In the genomic region with DNA sequence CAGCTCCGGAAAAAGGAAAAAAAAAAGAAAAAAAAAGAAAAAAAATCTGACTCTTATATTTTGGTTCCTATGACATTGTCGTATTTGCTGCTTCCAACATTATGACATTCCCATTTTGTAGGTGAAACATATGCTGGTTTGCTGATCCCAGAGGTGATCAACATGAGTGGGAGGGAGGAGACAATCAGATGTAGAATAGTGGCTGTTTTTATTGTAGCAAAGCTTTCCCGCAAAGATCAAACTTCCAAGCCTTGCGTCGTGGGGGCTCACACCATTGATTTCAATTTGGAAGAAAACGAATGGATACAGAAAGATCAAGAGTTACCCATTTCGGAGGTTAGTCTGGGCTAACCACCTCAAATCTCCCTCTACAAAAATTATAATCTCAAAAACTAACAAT, we compare ENCODE assay signal across 8 mouse cellular contexts. TPM values are rescaled to one million over a fixed set of nuclear protein-coding genes. Genes with fewer than 3 reads are reported as not detected.
A peak's percentile ranks its signal among the peaks of the same experiment; 100 is the strongest.
DNase-seq lines count a peak whose midpoint lies in the region; ATAC-seq and TF ChIP-seq lines count a peak whose summit lies in the region.
"Had no signal": no experiment of that assay in that cellular context is flagged by ENCODE, and none has a peak within 500 bp of the region (broad histone marks: within the 10 kb centered on the region; RNA-seq: fewer than 3 reads in every experiment).

No protein-coding gene starts in this region.

- no peak overlapping the region; the same call in 1 of the 2 replicates for H3K9ac ChIP-seq in liver, adult 2 months (ENCODE audit: low read depth, low read length)
- H3K9ac ChIP-seq in intestine, postnatal 0 days (ENCODE audit: low read depth, low read length) = peak overlapping the region; percentile 50
- H3K9ac ChIP-seq in neural tube, embryonic 14.5 days (replicated peaks; ENCODE audit: low read depth, low read length) = peak overlapping the region; percentile 58

- no peaks in the 10 kb centered on the region for H3K36me3 ChIP-seq in liver, adult 2 months (ENCODE audit: control insufficient read depth, insufficient read depth, low read length)
- H3K36me3 ChIP-seq in intestine, postnatal 0 days (ENCODE audit: control insufficient read depth, insufficient read depth) = no peaks in the 10 kb centered on the region
- H3K36me3 ChIP-seq in neural tube, embryonic 14.5 days (ENCODE audit: control insufficient read depth, insufficient read depth, low read length) = no peaks in the 10 kb centered on the region

- peak overlapping the region; percentile 40 for H3K4me3 ChIP-seq in liver, adult 2 months (ENCODE audit: insufficient read depth, low read depth, low read length)
- H3K4me3 ChIP-seq in embryonic fibroblast, embryonic 13.5 days (ENCODE audit: insufficient read depth, low read length) = peak overlapping the region; percentile 65
- peak overlapping the region; percentile 50 for H3K4me3 ChIP-seq in intestine, postnatal 0 days (ENCODE audit: low read depth, low read length)
- peak overlapping the region; percentile 47 for H3K4me3 ChIP-seq in neural tube, embryonic 14.5 days (ENCODE audit: low read depth, low read length)

- 32% methylated on average over 7 of the region's 7 CpGs for WGBS in liver, adult 2 months
- 21% methylated on average over 7 of the region's 7 CpGs for WGBS in intestine, postnatal 0 days
- WGBS in neural tube, embryonic 14.5 days = 19% methylated on average over 7 of the region's 7 CpGs

- no peaks in the 10 kb centered on the region for H3K9me3 ChIP-seq in intestine, postnatal 0 days (ENCODE audit: control insufficient read depth)
- H3K9me3 ChIP-seq in neural tube, embryonic 14.5 days (ENCODE audit: control insufficient read depth, low read length) = no peaks in the 10 kb centered on the region

- TF ChIP-seq POLR2A in liver, adult 2 months (IDR thresholded peaks at IDR 0.05; ENCODE audit: extremely low read depth, insufficient read depth, low read length) = no peak
- no peak for TF ChIP-seq POLR2A in embryonic fibroblast, embryonic 13.5 days (IDR thresholded peaks at IDR 0.05; ENCODE audit: low read depth, low read length)

- peaks cover 7% of the 10 kb centered on the region for H3K4me1 ChIP-seq in liver, adult 2 months (ENCODE audit: control insufficient read depth, insufficient read depth, low read length)
- no peaks in the 10 kb centered on the region for H3K4me1 ChIP-seq in embryonic fibroblast, embryonic 13.5 days (ENCODE audit: control insufficient read depth, insufficient read depth, low read length)
- H3K4me1 ChIP-seq in intestine, postnatal 0 days (replicated peaks; ENCODE audit: control insufficient read depth, insufficient read depth, low read length) = no peaks in the 10 kb centered on the region
- peaks cover 8% of the 10 kb centered on the region; the same call in 1 of the 2 replicates for H3K4me1 ChIP-seq in neural tube, embryonic 14.5 days (ENCODE audit: control insufficient read depth, insufficient read depth, low read length)

- H3K4me2 ChIP-seq in intestine, postnatal 0 days (replicated peaks; ENCODE audit: low read depth) = peak overlapping the region; percentile 71
- peak overlapping the region; percentile 57 for H3K4me2 ChIP-seq in neural tube, embryonic 14.5 days (ENCODE audit: low read depth, low read length)

- TF ChIP-seq CTCF in liver, adult 2 months (IDR thresholded peaks at IDR 0.05; ENCODE audit: low read depth, low read length) = no peak
- no peak for TF ChIP-seq CTCF in embryonic fibroblast, embryonic 13.5 days (IDR thresholded peaks at IDR 0.05; ENCODE audit: borderline replicate concordance, insufficient read depth, low read length)
- TF ChIP-seq CTCF in intestine, postnatal 0 days (IDR thresholded peaks at IDR 0.05; ENCODE audit: low read depth) = no peak

- H3K79me2 ChIP-seq in liver, adult 2 months (ENCODE audit: control insufficient read depth, insufficient read depth, low read length) = no peaks in the 10 kb centered on the region

- no peaks in the 10 kb centered on the region for H3K27me3 ChIP-seq in liver, adult 2 months (ENCODE audit: control insufficient read depth, insufficient read depth, low read length)
- H3K27me3 ChIP-seq in intestine, postnatal 0 days (replicated peaks; ENCODE audit: control insufficient read depth, insufficient read depth, low read length) = no peaks in the 10 kb centered on the region
- no peaks in the 10 kb centered on the region for H3K27me3 ChIP-seq in neural tube, embryonic 14.5 days (ENCODE audit: control insufficient read depth, insufficient read depth, low read length)

- no peak for DNase-seq in liver, adult 2 months (ENCODE audit: extremely low read depth, low read depth, low spot score)
- DNase-seq in liver = no peak
- DNase-seq in thymus, postnatal 25 days = no peak
- no peak for DNase-seq in layer of hippocampus, adult 9-10 months (ENCODE audit: low spot score)

- H3K27ac ChIP-seq in liver, adult 2 months (replicated peaks; ENCODE audit: insufficient read depth, low read depth, low read length) = no peak overlapping the region
- H3K27ac ChIP-seq in embryonic fibroblast, embryonic 13.5 days (ENCODE audit: insufficient read depth, low read length) = peak overlapping the region; percentile 63
- H3K27ac ChIP-seq in intestine, postnatal 0 days (ENCODE audit: low read depth, low read length) = no peak overlapping the region
- H3K27ac ChIP-seq in neural tube, embryonic 14.5 days (ENCODE audit: low read depth, low read length) = peak overlapping the region; percentile 94

- no peak for ATAC-seq in intestine, postnatal 0 days
- ATAC-seq in neural tube, embryonic 14.5 days (ENCODE audit: low read depth) = no peak

RNA-seq across cellular contexts. Expression of gene Zfp78, which starts 1.3 kb away (rescaled TPM):
- 0.74 and 1.3 TPM in 2 replicates for total RNA-seq in liver, adult 2 months (2014; rRNA removed)
- polyA plus RNA-seq in liver, adult 2 months (2012; rRNA removed) = 0.21 and 0.68 TPM in 2 replicates
- polyA plus RNA-seq in embryonic fibroblast, embryonic 13.5 days (2011; ENCODE audit: insufficient read length, low read depth, missing spikeins) = 3.3 and 3.6 TPM in 2 replicates
- 0.82 and 1.1 TPM in 2 replicates for polyA plus RNA-seq in intestine, postnatal 0 days (2015; fragmentation: Nextera tagmentation; extraction: Ambion mirVana)
- polyA plus RNA-seq in neural tube, embryonic 14.5 days (2014; fragmentation: Nextera tagmentation; extraction: Ambion mirVana) = 5.0 and 6.1 TPM in 2 replicates

RNA-seq across cellular contexts. Expression of gene Gm3854, which starts 18.2 kb away (rescaled TPM):
- under 0.01 and 0.07 TPM in 2 replicates for total RNA-seq in liver, adult 2 months (2014; rRNA removed)
- not detected in 2 replicates for polyA plus RNA-seq in liver, adult 2 months (2012; rRNA removed)
- 0.82 and 1.4 TPM in 2 replicates for polyA plus RNA-seq in embryonic fibroblast, embryonic 13.5 days (2011; ENCODE audit: insufficient read length, low read depth, missing spikeins)
- 0.08 and 0.20 TPM in 2 replicates for polyA plus RNA-seq in intestine, postnatal 0 days (2015; fragmentation: Nextera tagmentation; extraction: Ambion mirVana)
- 7.8 and 9.4 TPM in 2 replicates for polyA plus RNA-seq in neural tube, embryonic 14.5 days (2014; fragmentation: Nextera tagmentation; extraction: Ambion mirVana)

RNA-seq across cellular contexts. Expression of gene Zfp28, which starts 21.3 kb away (rescaled TPM):
- 1.2 and 1.9 TPM in 2 replicates for total RNA-seq in liver, adult 2 months (2014; rRNA removed)
- 0.21 and 0.51 TPM in 2 replicates for polyA plus RNA-seq in liver, adult 2 months (2012; rRNA removed)
- 9.3 and 10.5 TPM in 2 replicates for polyA plus RNA-seq in embryonic fibroblast, embryonic 13.5 days (2011; ENCODE audit: insufficient read length, low read depth, missing spikeins)
- 2.5 and 3.3 TPM in 2 replicates for polyA plus RNA-seq in intestine, postnatal 0 days (2015; fragmentation: Nextera tagmentation; extraction: Ambion mirVana)
- 17.8 and 19.7 TPM in 2 replicates for polyA plus RNA-seq in neural tube, embryonic 14.5 days (2014; fragmentation: Nextera tagmentation; extraction: Ambion mirVana)

RNA-seq across cellular contexts. Expression of gene Zfp583, which starts 30.7 kb away (rescaled TPM):
- 0.27 and 0.28 TPM in 2 replicates for total RNA-seq in liver, adult 2 months (2014; rRNA removed)
- polyA plus RNA-seq in liver, adult 2 months (2012; rRNA removed) = 0.05 TPM in 1 of 2 replicates, not detected in the other
- polyA plus RNA-seq in embryonic fibroblast, embryonic 13.5 days (2011; ENCODE audit: insufficient read length, low read depth, missing spikeins) = 4.7 and 6.2 TPM in 2 replicates
- 1.2 and 1.7 TPM in 2 replicates for polyA plus RNA-seq in intestine, postnatal 0 days (2015; fragmentation: Nextera tagmentation; extraction: Ambion mirVana)
- 15.6 and 17.0 TPM in 2 replicates for polyA plus RNA-seq in neural tube, embryonic 14.5 days (2014; fragmentation: Nextera tagmentation; extraction: Ambion mirVana)

RNA-seq across cellular contexts. Expression of gene Smim17, which starts 36.8 kb away (rescaled TPM):
- total RNA-seq in liver, adult 2 months (2014; rRNA removed) = not detected in 2 replicates
- polyA plus RNA-seq in liver, adult 2 months (2012; rRNA removed) = not detected in 2 replicates
- polyA plus RNA-seq in embryonic fibroblast, embryonic 13.5 days (2011; ENCODE audit: insufficient read length, low read depth, missing spikeins) = not detected in 2 replicates
- polyA plus RNA-seq in intestine, postnatal 0 days (2015; fragmentation: Nextera tagmentation; extraction: Ambion mirVana) = 0.04 and 0.14 TPM in 2 replicates
- 6.7 and 9.4 TPM in 2 replicates for polyA plus RNA-seq in neural tube, embryonic 14.5 days (2014; fragmentation: Nextera tagmentation; extraction: Ambion mirVana)
- polyA plus RNA-seq: gonadal fat pad, adult 2 months had no signal

Comparison
In these comparisons a context has a peak if more than half of its experiments do, and no peak if none do; other contexts are left out.
1. H3K27ac ChIP-seq: peak in embryonic fibroblast, embryonic 13.5 days (single experiment) and neural tube, embryonic 14.5 days (single experiment); none in liver, adult 2 months (single experiment) and intestine, postnatal 0 days (single experiment).
2. Peak in every context shown above with its lines, with median percentiles within 50 percentile points of each other: H3K4me3 ChIP-seq.